Mouse (Mus musculus) testis, adult 2 months (tissue): ENCODE results near the gene Fam131a. TPM values are rescaled to one million over a fixed set of nuclear protein-coding genes. Genes with fewer than 3 reads are reported as not detected.
"Not testable (repeated sequence)": the region's sequence is repeated elsewhere in the genome, so short reads cannot be mapped to it uniquely, and the experiment has no call there.

Experiments used
- H3K27ac ChIP-seq: fragments of 200-500 bp; 2 replicates; pipeline ENCODE4 v1.5.1; 2012; ENCODE audit warnings: low read depth, low read length; ENCODE audit not compliant: control insufficient read depth, insufficient read depth
- H3K27me3 ChIP-seq: fragments of 200-500 bp; 2 replicates; pipeline ENCODE4 v1.6.1; 2012; ENCODE audit warnings: mild to moderate bottlenecking, low read length, moderate library complexity; ENCODE audit not compliant: control insufficient read depth, insufficient read depth
- H3K36me3 ChIP-seq: fragments of 200-500 bp; 2 replicates; pipeline ENCODE4 v1.6.1; 2012; ENCODE audit warnings: mild to moderate bottlenecking, low read length; ENCODE audit not compliant: control insufficient read depth, insufficient read depth
- H3K4me1 ChIP-seq: fragments of 200-500 bp; 2 replicates; pipeline ENCODE4 v1.6.1; 2012; ENCODE audit warnings: low read length; ENCODE audit not compliant: control insufficient read depth, insufficient read depth
- H3K4me3 ChIP-seq: fragments of 200-500 bp; 2 replicates; pipeline ENCODE4 v1.5.1; 2012; ENCODE audit warnings: low read depth, mild to moderate bottlenecking, low read length, moderate library complexity, mixed read lengths; ENCODE audit not compliant: control insufficient read depth
- CTCF ChIP-seq: fragments of 200-500 bp; IDR thresholded peaks from 2 replicates; pipeline ENCODE4 v1.5.1; 2012; ENCODE audit warnings: low read depth, mild to moderate bottlenecking, inconsistent platforms, low read length, moderate library complexity; ENCODE audit not compliant: control insufficient read depth, insufficient read depth, insufficient replicate concordance
- POLR2A ChIP-seq: fragments of 200-500 bp; IDR thresholded peaks from 2 replicates; pipeline ENCODE4 v1.6.1; 2012; ENCODE audit warnings: low read depth, mild to moderate bottlenecking, inconsistent platforms, low read length, moderate library complexity; ENCODE audit not compliant: control insufficient read depth
- polyA plus RNA-seq: library from polyadenylated mRNA; depleted of rRNA; stranded (reverse); fragments of >200 nt; gene quantifications from 2 replicates; pipeline ENCODE4 v1.2.3, GENCODE M21; 2012; rRNA removed

Fam131a gene
- 102 and 116 TPM in 2 replicates for polyA plus RNA-seq

DNA sequence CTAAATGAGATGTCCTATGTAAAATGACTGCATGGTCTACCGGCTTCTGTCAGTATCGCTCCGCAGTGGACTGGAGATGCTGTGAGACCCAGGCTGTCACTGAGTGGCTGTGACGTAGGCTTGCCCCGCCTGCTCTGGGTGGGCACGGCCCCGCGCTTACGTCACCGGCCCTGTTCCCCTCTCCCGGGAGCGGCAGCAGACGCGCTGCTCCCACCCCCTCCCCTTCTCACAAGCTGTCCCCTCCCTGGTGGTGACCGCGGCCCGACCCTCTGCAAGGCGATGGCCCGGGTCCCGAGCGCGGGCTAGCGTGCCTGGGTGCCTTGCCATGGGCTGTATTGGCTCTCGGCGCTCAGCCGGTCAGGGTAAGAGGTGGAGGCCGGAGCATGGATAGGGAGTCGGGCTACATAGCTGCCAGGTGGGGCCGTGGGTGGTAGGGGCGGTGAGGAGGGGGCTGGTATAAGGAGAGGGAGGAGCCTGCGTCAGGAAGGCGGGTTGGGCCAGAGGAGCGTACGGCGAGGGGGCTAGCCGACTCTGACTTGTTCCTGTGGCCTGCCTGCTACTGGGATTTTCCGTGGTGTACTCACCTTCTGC, at the start of gene Fam131a:
Gene Fam131a, plus strand, starts transcription at position 131 of the 591 bp plus-strand sequence.
- H3K36me3 ChIP-seq, result no peaks in the 10 kb centered on the region; the same call in 1 of the 2 replicates
- H3K4me1 ChIP-seq, result peaks cover 21% of the 10 kb centered on the region
- peak within 1 kb of the TSS; percentile 59 for H3K27ac ChIP-seq
- no peak for TF ChIP-seq CTCF
- TF ChIP-seq POLR2A, result peak; percentile 65; the same call in 1 of the 2 replicates
- no peaks in the 10 kb centered on the region for H3K27me3 ChIP-seq
- H3K4me3 ChIP-seq, result peak within 1 kb of the TSS; percentile 95

DNA sequence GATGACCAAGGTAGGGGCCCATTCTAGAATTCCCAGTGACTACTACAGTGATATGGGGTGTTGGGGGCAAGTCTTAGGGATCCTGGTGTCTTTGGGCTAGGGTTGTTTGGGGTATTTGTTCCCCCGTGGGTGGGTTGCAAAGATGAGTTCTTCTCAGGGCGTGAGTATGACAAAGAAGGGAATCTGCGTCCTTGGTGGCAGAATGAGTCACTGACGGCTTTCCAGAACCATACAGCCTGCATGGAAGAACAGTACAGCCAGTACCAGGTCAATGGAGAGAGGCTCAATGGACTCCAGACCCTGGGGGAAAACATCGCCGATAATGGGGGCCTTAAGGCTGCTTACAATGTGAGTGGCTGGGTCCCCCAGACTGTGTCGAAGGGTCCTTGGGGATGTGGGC, 49.1 kb upstream of the Fam131a start:
- no peaks in the 10 kb centered on the region for H3K4me1 ChIP-seq
- no peaks in the 10 kb centered on the region for H3K36me3 ChIP-seq
- no peaks in the 10 kb centered on the region for H3K27me3 ChIP-seq
- H3K4me3 ChIP-seq, result no peak overlapping the region
- TF ChIP-seq POLR2A, result no peak
- no peak for TF ChIP-seq CTCF
- H3K27ac ChIP-seq, result no peak overlapping the region

DNA sequence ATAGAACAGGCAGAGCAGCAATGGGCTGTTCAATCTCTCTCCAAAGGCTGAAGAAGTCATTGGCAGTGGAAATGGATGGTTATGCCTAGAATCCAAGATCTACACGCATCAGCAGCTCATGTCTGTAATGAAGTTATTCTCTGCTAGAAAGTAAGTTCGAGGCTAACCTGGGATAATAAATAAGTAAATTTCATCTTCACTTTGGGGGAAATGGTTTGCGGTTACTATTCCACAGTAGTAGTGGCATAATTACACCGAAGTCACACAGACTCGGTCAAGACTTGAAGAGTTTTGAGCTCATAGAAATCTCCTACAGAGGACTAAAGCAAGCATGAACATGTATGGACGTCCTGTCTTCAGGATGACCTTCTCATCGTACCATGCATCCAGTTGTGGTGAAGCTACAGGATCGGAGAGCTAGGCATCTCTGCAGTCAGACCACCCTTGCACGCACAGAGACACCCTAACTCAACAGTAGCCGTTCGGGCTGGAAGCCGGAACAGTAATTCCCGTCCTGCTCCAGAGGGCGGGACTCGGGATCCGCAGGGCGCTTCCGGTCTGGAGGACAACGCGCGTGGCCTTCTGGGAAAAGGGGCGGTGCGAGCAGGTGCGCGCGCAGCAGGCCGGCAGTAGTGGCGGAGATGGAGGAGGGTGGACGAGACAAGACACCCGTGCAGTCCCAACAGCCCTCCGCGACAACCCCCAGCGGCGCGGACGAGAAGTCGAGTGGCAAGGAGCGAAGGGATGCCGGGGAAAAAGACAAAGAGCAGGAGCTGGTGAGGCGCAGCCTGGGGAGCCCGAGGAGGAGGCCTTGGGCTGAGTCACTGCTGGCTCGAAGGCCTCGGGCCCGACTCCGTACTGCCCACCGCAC, 41.7 kb upstream of the Fam131a start, which contains the start of gene Psmd2:
Gene Psmd2, plus strand, starts transcription at position 577 of the 871 bp plus-strand sequence.
- H3K36me3 ChIP-seq, result no peaks in the 10 kb centered on the region; the same call in none of the 2 replicates
- H3K4me1 ChIP-seq, result no peaks in the 10 kb centered on the region; the same call in 1 of the 2 replicates
- peak within 1 kb of the TSS; percentile 94 for H3K4me3 ChIP-seq
- H3K27ac ChIP-seq, result peak within 1 kb of the TSS; percentile 90
- TF ChIP-seq CTCF, result no peak
- peak; percentile 98 for TF ChIP-seq POLR2A
- H3K27me3 ChIP-seq, result no peaks in the 10 kb centered on the region

DNA sequence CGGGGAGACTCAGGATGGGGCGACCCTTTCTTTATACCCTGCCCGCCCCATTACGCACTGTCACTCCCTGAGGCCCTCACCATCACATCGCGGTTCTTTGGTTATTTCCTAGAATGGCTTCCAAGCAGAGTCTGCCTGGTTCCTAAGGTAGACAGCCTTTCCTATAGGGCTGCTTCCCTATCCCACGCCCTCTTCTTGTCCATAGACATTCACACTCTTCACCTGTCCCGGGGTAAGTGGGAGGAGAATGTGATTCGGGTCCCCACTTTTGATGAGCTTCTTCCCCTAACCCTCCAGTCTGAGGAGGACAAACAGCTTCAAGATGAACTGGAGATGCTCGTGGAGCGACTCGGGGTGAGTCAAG, 41.1 kb upstream of the Fam131a start:
- TF ChIP-seq CTCF, result no peak
- no peak for TF ChIP-seq POLR2A
- Histone ChIP-seq H3K27ac (peak overlapping the region; percentile 74), H3K4me1 (no peaks in the 10 kb centered on the region; the same call in 1 of the 2 replicates), H3K4me3 (peak overlapping the region; percentile 94), H3K27me3 (no peaks in the 10 kb centered on the region), H3K36me3 (no peaks in the 10 kb centered on the region; the same call in none of the 2 replicates)

DNA sequence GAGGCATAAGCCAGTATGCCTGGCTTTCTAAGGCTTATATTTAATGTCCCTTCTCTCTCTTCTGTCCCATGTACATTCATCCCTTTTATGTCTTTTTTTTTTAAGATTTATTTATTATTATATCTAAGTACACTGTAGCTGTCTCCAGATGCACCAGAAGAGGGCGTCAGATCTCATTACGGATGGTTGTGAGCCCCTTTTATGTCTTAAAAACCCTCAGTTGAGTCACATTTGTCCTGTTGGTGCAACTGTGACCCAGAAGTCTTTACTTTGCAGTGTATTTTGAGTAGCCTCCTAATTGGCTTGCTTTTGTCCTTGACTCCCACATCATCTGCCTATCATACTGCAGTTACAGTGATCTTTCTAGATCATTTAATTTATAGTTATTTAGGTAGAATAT, 39.7 kb upstream of the Fam131a start:
- peaks cover 2% of the 10 kb centered on the region for H3K36me3 ChIP-seq
- no peak overlapping the region for H3K4me3 ChIP-seq
- no peak overlapping the region for H3K27ac ChIP-seq
- no peaks in the 10 kb centered on the region; the same call in 1 of the 2 replicates for H3K4me1 ChIP-seq
- H3K27me3 ChIP-seq, result no peaks in the 10 kb centered on the region
- TF ChIP-seq POLR2A, result no peak
- no peak for TF ChIP-seq CTCF

DNA sequence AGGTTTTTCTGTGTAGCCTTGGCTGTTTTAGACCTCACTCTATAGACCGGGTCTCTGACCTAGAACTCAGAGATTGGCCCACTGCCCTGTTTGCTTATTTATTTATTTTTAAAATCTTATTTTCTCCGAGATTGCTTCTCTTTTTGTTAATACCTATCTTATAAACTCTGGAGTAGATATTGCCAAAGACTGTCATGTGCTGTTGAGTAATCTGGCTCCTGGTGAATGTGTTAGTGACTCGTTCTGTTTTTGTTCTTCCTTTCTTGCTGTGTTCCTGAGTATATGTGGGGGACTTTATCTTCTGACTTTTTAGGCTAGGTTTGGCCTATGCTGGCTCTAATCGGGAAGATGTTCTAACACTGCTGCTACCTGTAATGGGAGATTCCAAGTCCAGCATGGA, 35.4 kb upstream of the Fam131a start:
- Histone ChIP-seq H3K27me3 (no peaks in the 10 kb centered on the region), H3K36me3 (peaks cover 2% of the 10 kb centered on the region), H3K4me1 (no peaks in the 10 kb centered on the region), H3K27ac (no peak overlapping the region), H3K4me3 (no peak overlapping the region)
- no peak for TF ChIP-seq CTCF
- TF ChIP-seq POLR2A, result no peak

- not testable (repeated sequence) for H3K4me3 ChIP-seq, H3K36me3 ChIP-seq
These were observed 25.0 kb upstream of the Fam131a start, which contains the start of gene Eif4g1 for GRCm38 (mm10) chr16:20668013-20668412. Gene Eif4g1, plus strand, starts transcription at chr16:20668313.

More at GRCm38 (mm10) chr16:20668013-20668412, 25.0 kb upstream of the Fam131a start, which contains the start of gene Eif4g1:
- not testable (repeated sequence) for H3K4me1 ChIP-seq, H3K27ac ChIP-seq, H3K27me3 ChIP-seq
